Mouse (Mus musculus): ENCODE results near the gene Ift172. TPM values are rescaled to one million over a fixed set of nuclear protein-coding genes. Genes with fewer than 3 reads are reported as not detected.

The Ift172 gene
- polyA plus RNA-seq, 1 experiment from 2014 or later: 33.9 TPM

GRCm38 (mm10) chr5:31255971-31256370 is 34.9 kb downstream of the Ift172 start:
- WGBS: 85% methylated on average over 2 of the region's 2 CpGs
- no peak for ATAC-seq (ENCODE audit: insufficient number of reproducible peaks, low FRiP score)
- H3K36me3 ChIP-seq: peaks cover 90% of the 10 kb centered on the region

GRCm38 (mm10) chr5:31255381-31255780 is 35.5 kb downstream of the Ift172 start:
- Histone ChIP-seq H3K4me1 (replicated peaks) (peaks cover 43% of the 10 kb centered on the region), H3K27ac (ENCODE audit: poor library complexity, severe bottlenecking) (no peak overlapping the region), H3K9ac (no peak overlapping the region), H3K27me3 (replicated peaks) (no peaks in the 10 kb centered on the region), H3K36me3 (peaks cover 90% of the 10 kb centered on the region), H3K4me2 (no peak overlapping the region), H3K9me3 (replicated peaks) (no peaks in the 10 kb centered on the region), H3K4me3 (no peak overlapping the region)
- ATAC-seq (ENCODE audit: insufficient number of reproducible peaks, low FRiP score): no peak
- 93% methylated on average over 2 of the region's 2 CpGs for WGBS

More at GRCm38 (mm10) chr5:31255971-31256370, 34.9 kb downstream of the Ift172 start:
- peaks cover 37% of the 10 kb centered on the region for H3K4me1 ChIP-seq (replicated peaks)
- no peaks in the 10 kb centered on the region for H3K9me3 ChIP-seq (replicated peaks)
- no peak overlapping the region for H3K4me3 ChIP-seq
- H3K27me3 ChIP-seq (replicated peaks): no peaks in the 10 kb centered on the region
- no peak overlapping the region for H3K9ac ChIP-seq
- H3K27ac ChIP-seq (ENCODE audit: poor library complexity, severe bottlenecking): no peak overlapping the region
- H3K4me2 ChIP-seq: no peak overlapping the region

GRCm38 (mm10) chr5:31254901-31255300 is 36.0 kb downstream of the Ift172 start:
- Histone ChIP-seq H3K9me3 (replicated peaks) (no peaks in the 10 kb centered on the region), H3K27ac (ENCODE audit: poor library complexity, severe bottlenecking) (no peak overlapping the region), H3K4me2 (no peak overlapping the region), H3K4me1 (replicated peaks) (peaks cover 47% of the 10 kb centered on the region), H3K27me3 (replicated peaks) (no peaks in the 10 kb centered on the region), H3K9ac (peak overlapping the region; percentile 46; the same call in 1 of the 2 replicates), H3K4me3 (no peak overlapping the region), H3K36me3 (peaks cover 90% of the 10 kb centered on the region)
- ATAC-seq (ENCODE audit: insufficient number of reproducible peaks, low FRiP score): no peak
- WGBS: 71% methylated on average over 8 of the region's 8 CpGs

- peaks cover 50% of the 10 kb centered on the region for H3K4me1 ChIP-seq (replicated peaks)
- H3K9me3 ChIP-seq (replicated peaks): no peaks in the 10 kb centered on the region
- H3K27me3 ChIP-seq (replicated peaks): no peaks in the 10 kb centered on the region
- H3K27ac ChIP-seq (ENCODE audit: poor library complexity, severe bottlenecking): peak overlapping the region; percentile 70; the same call in 1 of the 2 replicates
- peaks cover 90% of the 10 kb centered on the region for H3K36me3 ChIP-seq
- WGBS: 81% methylated on average over 7 of the region's 7 CpGs
- no peak overlapping the region for H3K4me2 ChIP-seq
- H3K9ac ChIP-seq: peak overlapping the region; percentile 46; the same call in 1 of the 2 replicates
- no peak for ATAC-seq (ENCODE audit: insufficient number of reproducible peaks, low FRiP score)
- H3K4me3 ChIP-seq: no peak overlapping the region
Observed at GRCm38 (mm10) chr5:31254452-31254851, 36.5 kb downstream of the Ift172 start.

GRCm38 (mm10) chr5:31253806-31254205 is 37.1 kb downstream of the Ift172 start:
- ATAC-seq (ENCODE audit: insufficient number of reproducible peaks, low FRiP score): no peak; the same call in 1 of the 2 replicates
- H3K27ac ChIP-seq (ENCODE audit: poor library complexity, severe bottlenecking): peak overlapping the region; percentile 70
- no peaks in the 10 kb centered on the region for H3K9me3 ChIP-seq (replicated peaks)
- H3K9ac ChIP-seq: peak overlapping the region; percentile 55; the same call in 1 of the 2 replicates
- H3K27me3 ChIP-seq (replicated peaks): no peaks in the 10 kb centered on the region
- peaks cover 88% of the 10 kb centered on the region for H3K36me3 ChIP-seq
- 79% methylated on average over 8 of the region's 8 CpGs for WGBS
- H3K4me1 ChIP-seq (replicated peaks): peaks cover 52% of the 10 kb centered on the region
- H3K4me2 ChIP-seq: no peak overlapping the region
- H3K4me3 ChIP-seq: no peak overlapping the region

- Histone ChIP-seq H3K27me3 (replicated peaks) (no peaks in the 10 kb centered on the region), H3K9ac (peak overlapping the region; percentile 55; the same call in 1 of the 2 replicates), H3K9me3 (replicated peaks) (no peaks in the 10 kb centered on the region), H3K36me3 (peaks cover 90% of the 10 kb centered on the region), H3K4me1 (replicated peaks) (peaks cover 52% of the 10 kb centered on the region), H3K4me2 (no peak overlapping the region), H3K27ac (ENCODE audit: poor library complexity, severe bottlenecking) (no peak overlapping the region), H3K4me3 (no peak overlapping the region)
- WGBS: 86% methylated on average over 16 of the region's 16 CpGs
- no peak for ATAC-seq (ENCODE audit: insufficient number of reproducible peaks, low FRiP score)
Observed at GRCm38 (mm10) chr5:31252795-31253545, 37.9 kb downstream of the Ift172 start.

GRCm38 (mm10) chr5:31252151-31252550 is 38.8 kb downstream of the Ift172 start:
- Histone ChIP-seq H3K4me2 (peak overlapping the region; percentile 71), H3K4me1 (replicated peaks) (peaks cover 52% of the 10 kb centered on the region), H3K9me3 (replicated peaks) (no peaks in the 10 kb centered on the region), H3K9ac (peak overlapping the region; percentile 56; the same call in 1 of the 2 replicates), H3K27me3 (replicated peaks) (no peaks in the 10 kb centered on the region), H3K36me3 (peaks cover 90% of the 10 kb centered on the region), H3K27ac (ENCODE audit: poor library complexity, severe bottlenecking) (no peak overlapping the region), H3K4me3 (peak overlapping the region; percentile 36)
- ATAC-seq (ENCODE audit: insufficient number of reproducible peaks, low FRiP score): no peak
- WGBS: 52% methylated on average over 10 of the region's 10 CpGs

- H3K9ac ChIP-seq: peak within 1 kb of the TSS; percentile 56
- H3K27me3 ChIP-seq (replicated peaks): no peaks in the 10 kb centered on the region
- no peak within 1 kb of the TSS; the same call in 1 of the 2 replicates for H3K27ac ChIP-seq (ENCODE audit: poor library complexity, severe bottlenecking)
- peaks cover 93% of the 10 kb centered on the region for H3K36me3 ChIP-seq
- H3K4me2 ChIP-seq: peak within 1 kb of the TSS; percentile 71
- peak; percentile 81 for ATAC-seq (ENCODE audit: insufficient number of reproducible peaks, low FRiP score)
- H3K4me1 ChIP-seq (replicated peaks): peaks cover 52% of the 10 kb centered on the region
- 22% methylated on average over 47 of the region's 47 CpGs for WGBS
- H3K4me3 ChIP-seq: peak within 1 kb of the TSS; percentile 36
- no peaks in the 10 kb centered on the region for H3K9me3 ChIP-seq (replicated peaks)
Observed at GRCm38 (mm10) chr5:31251541-31252101, 39.3 kb downstream of the Ift172 start, which contains the start of gene Krtcap3. Krtcap3 (plus strand) TSS chr5:31251691.

GRCm38 (mm10) chr5:31250716-31251115 is 40.2 kb downstream of the Ift172 start:
- Histone ChIP-seq H3K9ac (no peak overlapping the region), H3K4me3 (no peak overlapping the region), H3K9me3 (replicated peaks) (no peaks in the 10 kb centered on the region), H3K36me3 (peaks cover 94% of the 10 kb centered on the region), H3K27me3 (replicated peaks) (no peaks in the 10 kb centered on the region), H3K4me2 (peak overlapping the region; percentile 71; the same call in 1 of the 2 replicates), H3K27ac (ENCODE audit: poor library complexity, severe bottlenecking) (no peak overlapping the region; the same call in 1 of the 2 replicates), H3K4me1 (replicated peaks) (peaks cover 52% of the 10 kb centered on the region)
- ATAC-seq (ENCODE audit: insufficient number of reproducible peaks, low FRiP score): no peak
- 53% methylated on average over 4 of the region's 4 CpGs for WGBS

GRCm38 (mm10) chr5:31242191-31242590 is 48.7 kb downstream of the Ift172 start:
- Histone ChIP-seq H3K27me3 (replicated peaks) (no peaks in the 10 kb centered on the region), H3K4me1 (replicated peaks) (peaks cover 11% of the 10 kb centered on the region), H3K27ac (ENCODE audit: poor library complexity, severe bottlenecking) (peak overlapping the region; percentile 98), H3K36me3 (peaks cover 36% of the 10 kb centered on the region), H3K4me3 (peak overlapping the region; percentile 76), H3K9ac (peak overlapping the region; percentile 97), H3K4me2 (peak overlapping the region; percentile 85), H3K9me3 (replicated peaks) (no peaks in the 10 kb centered on the region)
- WGBS: 21% methylated on average over 10 of the region's 10 CpGs
- no peak for ATAC-seq (ENCODE audit: insufficient number of reproducible peaks, low FRiP score)

- Histone ChIP-seq H3K27me3 (replicated peaks) (no peaks in the 10 kb centered on the region), H3K4me2 (peak overlapping the region; percentile 85), H3K4me1 (replicated peaks) (peaks cover 11% of the 10 kb centered on the region), H3K9ac (peak overlapping the region; percentile 97), H3K9me3 (replicated peaks) (no peaks in the 10 kb centered on the region), H3K36me3 (peaks cover 31% of the 10 kb centered on the region), H3K27ac (ENCODE audit: poor library complexity, severe bottlenecking) (peak overlapping the region; percentile 98), H3K4me3 (peak overlapping the region; percentile 76)
- under 1% methylated on average over 13 of the region's 13 CpGs for WGBS
- no peak for ATAC-seq (ENCODE audit: insufficient number of reproducible peaks, low FRiP score)
Observed at GRCm38 (mm10) chr5:31241522-31242034, 49.3 kb downstream of the Ift172 start.
